Mouse (Mus musculus) liver, adult 10 weeks (tissue): Measurements from ENCODE around the gene Cnot1. TPM values are rescaled to one million over a fixed set of nuclear protein-coding genes. Genes with fewer than 3 reads are reported as not detected.

Source experiments
- polyA plus RNA-seq: library from polyadenylated mRNA; stranded (reverse); fragments of 350-450 nt; fragmentation: Illumina TruSeq; extraction: RNeasy Lipid Tissue Mini Kit (QIAGEN cat#74804); gene quantifications from one replicate; pipeline ENCODE4 v1.2.3, GENCODE M21; 2014; ENCODE audit warnings: low read depth, low replicate concordance

Cnot1 gene
- 84.5 TPM for polyA plus RNA-seq

GRCm38 (mm10) chr8:95807331-95807843 lies at the start of gene Cnot1:
TSS of gene Cnot1 (minus strand) at chr8:95807464.

GRCm38 (mm10) chr8:95853102-95853843 lies 46.0 kb upstream of the Cnot1 start, which contains the start of gene Slc38a7:
TSS of gene Slc38a7 (minus strand) at chr8:95853539.

GRCm38 (mm10) chr8:95825162-95825561 lies 17.9 kb upstream of the Cnot1 start, which contains the start of gene Sap18b:
TSS of gene Sap18b (plus strand) at chr8:95825346.

GRCm38 (mm10) chr8:95715676-95716531 lies 91.4 kb downstream of the Cnot1 start, which contains the start of gene Setd6:
TSS of gene Setd6 (plus strand) at chr8:95715881.

GRCm38 (mm10) chr8:95676631-95677030 lies 130.6 kb downstream of the Cnot1 start, which contains the start of gene Ndrg4:
TSS of gene Ndrg4 (plus strand) at chr8:95676980.

Other genes starting within 250 kb of the Cnot1 start
- not detected for gene Prss54, start 231.1 kb downstream of the Cnot1 start, polyA plus RNA-seq
- 0.74 TPM for gene Gins3, start 174.0 kb downstream of the Cnot1 start, polyA plus RNA-seq
- not detected for gene Ndrg4, start 130.5 kb downstream of the Cnot1 start, polyA plus RNA-seq
- gene Setd6, start 91.6 kb downstream of the Cnot1 start, polyA plus RNA-seq: 15.6 TPM
- 1.8 TPM for gene Sap18b, start 17.9 kb upstream of the Cnot1 start, polyA plus RNA-seq
- gene Slc38a7, start 46.1 kb upstream of the Cnot1 start, polyA plus RNA-seq: 3.2 TPM
- gene Got2, start 81.1 kb upstream of the Cnot1 start, polyA plus RNA-seq: 125 TPM